Mouse (Mus musculus) C2C12 (cell line): ENCODE results near the gene Mme.

Source experiments
- CEBPB ChIP-seq: IDR thresholded peaks from one replicate; pipeline ENCODE4 v1.6.1; 2011; ENCODE audit warnings: low read depth, mild to moderate bottlenecking, control low read depth, moderate library complexity
- CTCF ChIP-seq: IDR thresholded peaks from one replicate; pipeline ENCODE4 v1.5.1; 2011; ENCODE audit not compliant: control insufficient read depth, insufficient read depth, insufficient read length
- FOSL1 ChIP-seq: IDR thresholded peaks from one replicate; pipeline ENCODE4 v1.8.0; 2011; ENCODE audit warnings: mild to moderate bottlenecking, low read length; ENCODE audit not compliant: poor library complexity, insufficient read depth, severe bottlenecking
- MAX ChIP-seq: IDR thresholded peaks from one replicate; pipeline ENCODE4 v1.6.1; 2011; ENCODE audit warnings: mild to moderate bottlenecking, control low read depth
- MYOD1 ChIP-seq: IDR thresholded peaks from one replicate; pipeline ENCODE4 v1.6.1; 2011; ENCODE audit warnings: low read depth; ENCODE audit not compliant: control insufficient read depth, insufficient read length
- MYOG ChIP-seq: IDR thresholded peaks from one replicate; pipeline ENCODE4 v1.6.1; 2011; ENCODE audit not compliant: control insufficient read depth, insufficient read length; ENCODE audit errors: extremely low read depth
- USF1 ChIP-seq: IDR thresholded peaks from one replicate; pipeline ENCODE4 v1.6.1; 2011; ENCODE audit warnings: low read depth, mild to moderate bottlenecking, control low read depth, moderate library complexity

GRCm38 (mm10) chr3:63297787-63298186 lies 56.5 kb downstream of the Mme start:
- TF ChIP-seq CTCF (no peak), MYOD1 (no peak), USF1 (no peak), MAX (no peak), CEBPB (no peak), MYOG (no peak), FOSL1 (no peak)
